Mouse (Mus musculus): ENCODE data around the gene Slc38a3.

Gene Slc38a3

GRCm38 (mm10) chr9:107665308-107665707 lies 4.0 kb downstream of the Slc38a3 start:
- no peak for DNase-seq (ENCODE audit: low spot score)

DNA sequence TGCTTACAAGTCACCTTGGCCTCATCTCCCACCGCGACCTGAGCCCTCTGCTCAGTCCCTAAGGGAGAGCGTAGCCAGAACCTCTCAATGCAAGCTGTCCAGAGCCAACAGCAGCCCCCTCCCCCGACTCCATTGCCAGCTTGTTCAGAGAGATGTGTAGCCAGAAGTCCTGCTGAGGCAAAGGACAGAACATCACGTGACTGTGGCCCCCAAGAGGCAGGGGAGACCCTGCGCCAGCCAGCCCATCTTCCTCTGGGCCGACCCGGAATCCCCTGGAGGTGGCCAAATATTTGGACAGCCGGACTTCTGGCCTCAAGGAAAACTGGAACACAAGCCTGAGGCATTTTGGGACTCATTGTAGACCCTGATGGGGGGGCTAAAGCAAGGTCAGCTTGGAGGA lies 5.8 kb downstream of the Slc38a3 start:
- DNase-seq (ENCODE audit: low spot score): no peak

GRCm38 (mm10) chr9:107662342-107662741 lies 7.0 kb downstream of the Slc38a3 start:
- DNase-seq (ENCODE audit: low spot score): no peak

- no peak for DNase-seq (ENCODE audit: low spot score)
Observed at GRCm38 (mm10) chr9:107660777-107661176, 8.6 kb downstream of the Slc38a3 start.

DNA sequence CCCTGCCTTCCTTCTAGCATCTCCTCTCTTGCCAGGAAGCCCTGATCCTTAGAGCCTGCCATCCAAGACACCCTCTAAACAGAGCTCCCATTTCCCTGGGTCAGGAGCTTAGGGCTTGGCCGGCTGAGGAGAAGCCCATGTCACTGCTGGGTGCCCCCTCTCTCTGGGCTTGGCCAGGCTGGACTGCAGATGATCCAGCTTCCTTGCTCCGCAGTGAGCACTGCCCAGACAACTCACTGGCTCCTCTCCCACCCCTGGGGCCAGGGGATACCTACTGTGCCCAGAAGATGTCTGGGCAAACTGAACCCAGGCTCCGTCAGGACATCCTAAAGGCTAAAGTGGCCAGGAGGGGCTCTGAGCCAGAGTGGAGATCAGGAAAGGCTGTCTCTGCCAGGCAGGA lies 9.4 kb downstream of the Slc38a3 start:
- no peak for DNase-seq (ENCODE audit: low spot score)

DNA sequence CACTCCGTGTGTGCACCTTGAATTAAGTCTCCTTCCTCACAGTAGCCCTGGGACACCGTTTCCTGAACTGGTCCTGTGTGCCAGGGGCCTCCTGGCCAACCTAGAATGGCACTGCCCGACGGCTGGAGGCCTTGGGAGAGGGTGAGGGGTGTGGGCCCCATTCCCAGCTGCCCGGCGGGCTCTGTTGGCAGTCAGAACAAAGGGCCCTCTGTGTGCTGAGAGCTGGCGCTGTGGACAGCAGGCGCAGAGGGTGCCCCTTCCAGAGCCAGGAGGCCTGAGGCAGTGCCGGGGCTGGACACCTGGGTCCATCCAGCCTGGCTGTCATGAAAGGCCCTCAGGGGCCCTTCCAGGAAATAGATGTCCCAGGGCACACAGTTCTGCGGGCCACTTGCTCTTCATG lies 9.8 kb downstream of the Slc38a3 start:
- DNase-seq (ENCODE audit: low spot score): no peak

- DNase-seq (ENCODE audit: low spot score): no peak
Observed at GRCm38 (mm10) chr9:107658096-107658495, 11.2 kb downstream of the Slc38a3 start.

DNA sequence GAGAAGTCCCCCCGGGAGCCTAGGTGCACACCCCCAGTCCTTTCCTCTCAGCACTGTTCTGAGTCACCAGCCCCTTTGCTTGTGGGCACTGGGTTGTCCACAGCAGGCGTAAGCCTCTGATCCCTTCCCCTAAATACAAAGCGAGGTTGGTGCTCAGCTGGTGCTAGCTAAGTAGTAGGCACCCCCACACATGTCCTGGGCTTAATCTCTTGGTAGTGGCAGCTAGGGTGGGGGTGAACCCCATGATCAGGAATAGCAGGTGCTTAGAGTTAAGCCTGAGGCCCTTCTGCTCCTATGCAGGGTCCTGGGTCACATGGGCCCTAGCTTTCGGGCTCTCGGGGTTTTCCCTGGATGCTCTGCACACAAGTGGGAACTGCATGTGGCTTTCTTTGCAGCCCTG lies 12.2 kb downstream of the Slc38a3 start:
- no peak for DNase-seq (ENCODE audit: low spot score)

GRCm38 (mm10) chr9:107654585-107654984 lies 14.7 kb downstream of the Slc38a3 start:
- no peak for DNase-seq (ENCODE audit: low spot score)

GRCm38 (mm10) chr9:107653474-107653873 lies 15.9 kb downstream of the Slc38a3 start:
- DNase-seq (ENCODE audit: low spot score): no peak

DNA sequence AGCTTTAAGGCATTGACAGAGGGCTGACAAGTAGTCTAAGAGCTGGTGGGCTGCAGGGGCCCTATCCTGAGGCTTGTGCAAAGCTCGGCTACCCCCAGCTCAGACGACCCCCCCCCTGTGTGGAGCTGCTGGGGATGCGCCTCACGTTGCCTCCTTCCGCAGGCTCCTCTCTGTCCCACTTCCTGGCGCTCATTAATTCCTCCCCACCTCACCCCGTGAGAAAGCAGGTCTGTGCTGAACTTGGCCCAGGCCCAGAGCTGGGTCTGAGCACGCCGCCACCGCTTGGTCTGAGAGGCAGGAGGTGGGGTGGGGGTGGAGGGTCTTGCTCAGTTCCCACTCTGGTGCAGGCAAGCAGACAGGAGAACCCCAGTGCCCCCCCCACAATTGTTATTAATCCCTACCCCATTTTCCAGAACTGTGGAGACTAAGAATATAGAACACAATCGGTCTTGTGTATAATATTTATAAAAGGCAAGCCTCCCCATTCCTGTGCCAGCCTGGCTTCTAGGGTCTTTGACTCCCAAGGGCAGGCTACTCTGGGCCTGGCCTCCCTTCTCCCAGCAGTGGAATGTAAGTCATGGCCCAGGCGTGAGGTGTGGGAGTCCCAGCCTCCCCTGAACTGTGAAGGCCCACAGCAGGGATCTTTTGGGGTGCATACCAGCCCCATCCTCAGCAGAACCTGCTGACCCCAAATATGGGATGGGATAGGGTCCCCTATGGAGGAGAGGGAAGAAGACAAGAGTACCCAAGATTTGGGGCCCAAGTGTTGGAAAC lies 18.4 kb downstream of the Slc38a3 start:
- no peak for DNase-seq (ENCODE audit: low spot score)

DNA sequence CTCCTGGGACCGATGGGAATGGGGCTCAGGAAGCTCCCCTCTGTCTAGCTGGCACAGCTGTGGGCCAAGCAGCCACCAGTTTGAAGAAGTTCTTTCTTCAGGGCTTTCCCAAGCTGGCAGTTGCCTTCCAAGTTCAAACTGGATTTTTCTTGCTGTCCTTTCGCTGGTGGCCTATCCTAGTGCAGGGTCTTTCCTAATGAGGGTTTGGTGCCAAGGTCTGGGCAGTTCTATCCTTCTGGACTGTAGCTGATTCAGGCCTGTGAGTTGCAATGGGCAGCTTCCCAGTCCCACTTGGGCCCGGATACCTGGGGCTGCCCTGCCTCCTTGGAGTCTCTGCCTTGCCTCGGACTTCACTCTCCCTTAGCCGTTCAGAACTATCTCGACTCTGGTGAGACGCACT lies 19.1 kb downstream of the Slc38a3 start:
- DNase-seq (ENCODE audit: low spot score): no peak

DNA sequence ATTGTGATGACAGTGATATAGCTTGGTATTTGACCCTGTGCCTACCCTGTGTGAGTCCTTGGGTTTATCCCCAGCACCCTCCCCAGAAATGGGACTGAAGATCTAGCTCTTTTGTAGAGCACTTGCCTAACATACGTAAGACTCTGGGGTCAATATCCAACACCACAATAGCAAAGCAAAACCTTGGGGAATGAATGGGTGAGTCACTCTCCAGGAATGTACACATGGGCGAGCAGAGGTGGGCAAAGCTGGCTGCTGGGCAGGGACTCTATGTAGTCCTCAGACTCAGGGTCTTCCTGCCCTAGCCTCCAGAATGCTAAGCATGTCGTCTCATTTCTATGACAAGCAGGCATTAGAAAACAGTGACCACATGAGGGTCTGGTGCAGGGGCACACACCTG lies 20.6 kb downstream of the Slc38a3 start:
- no peak for DNase-seq (ENCODE audit: low spot score)

GRCm38 (mm10) chr9:107646975-107647374 lies 22.4 kb downstream of the Slc38a3 start:
- DNase-seq (ENCODE audit: low spot score): no peak

DNA sequence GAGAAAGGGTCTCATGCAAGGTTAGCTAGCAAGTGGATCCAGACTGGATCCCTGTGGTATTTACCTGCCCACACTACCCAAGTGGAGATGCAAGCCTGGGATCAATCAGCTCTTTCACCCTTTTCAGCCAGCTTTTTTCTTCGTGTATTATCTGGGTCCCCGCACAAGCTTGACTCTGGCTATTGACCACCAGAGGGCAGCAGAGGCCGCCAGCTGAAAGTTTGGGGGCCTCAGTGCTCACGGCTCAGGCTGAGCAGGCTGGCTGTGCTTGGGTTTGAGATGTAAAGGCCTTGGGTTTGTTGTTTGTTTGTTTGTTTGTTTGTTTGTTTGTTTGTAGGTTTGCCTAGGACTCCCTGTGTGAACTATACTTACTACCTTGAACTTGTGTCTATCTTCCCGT lies 23.8 kb downstream of the Slc38a3 start:
- peak; percentile 76 for DNase-seq (ENCODE audit: low spot score)

DNA sequence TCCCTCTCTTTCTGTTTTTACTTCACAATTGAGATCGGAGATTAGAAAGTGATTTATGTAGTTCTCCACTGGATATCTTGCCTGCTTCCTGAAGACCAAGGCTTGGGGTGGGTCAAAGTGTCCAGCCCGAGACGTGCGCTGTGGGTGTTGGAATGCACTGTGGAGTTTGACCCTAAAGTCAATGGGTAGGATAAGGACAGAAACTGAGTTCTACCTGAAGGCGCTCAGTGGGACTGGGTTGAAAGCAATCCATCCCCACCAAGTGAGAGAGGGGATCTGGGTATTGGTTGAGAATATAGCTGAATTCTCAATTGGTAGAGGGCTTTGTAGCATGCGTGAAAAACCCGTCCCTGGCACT lies 24.2 kb downstream of the Slc38a3 start:
- DNase-seq (ENCODE audit: low spot score): no peak

- DNase-seq (ENCODE audit: low spot score): peak; percentile 91
Observed at GRCm38 (mm10) chr9:107644495-107645152, 24.7 kb downstream of the Slc38a3 start.

DNA sequence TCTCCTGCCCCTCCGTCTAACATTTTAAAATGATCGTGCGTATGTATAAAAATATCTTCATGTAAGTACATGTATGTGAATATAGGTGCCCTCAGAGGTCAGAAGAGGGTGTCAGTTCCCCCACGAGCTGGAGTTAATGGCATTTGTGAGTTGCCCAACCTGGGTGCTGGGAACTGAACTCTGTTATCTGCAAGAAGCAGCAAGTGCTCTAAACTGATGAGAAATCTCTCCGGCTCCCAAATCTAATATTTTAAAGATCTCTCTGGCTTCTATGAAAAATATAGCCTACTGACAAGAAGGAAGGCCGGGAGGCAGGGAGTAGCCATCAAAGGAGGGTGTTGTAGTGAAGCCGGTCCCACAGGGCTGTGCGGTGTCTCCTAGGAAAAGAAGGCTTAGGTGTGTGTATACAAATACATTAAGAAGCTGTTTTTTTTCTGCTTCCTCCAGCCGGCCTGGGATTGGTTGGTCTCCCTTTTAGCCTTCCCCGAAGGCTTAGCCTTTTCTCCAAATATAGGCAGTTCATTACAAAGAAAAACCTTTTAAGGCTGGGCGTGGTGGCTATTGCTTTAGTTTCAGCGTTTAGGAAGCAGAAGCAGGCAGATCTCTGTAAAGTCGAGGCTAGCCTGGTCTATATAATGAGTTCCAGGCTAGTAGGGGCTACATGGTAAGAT lies 25.7 kb downstream of the Slc38a3 start:
- DNase-seq (ENCODE audit: low spot score): no peak

DNA sequence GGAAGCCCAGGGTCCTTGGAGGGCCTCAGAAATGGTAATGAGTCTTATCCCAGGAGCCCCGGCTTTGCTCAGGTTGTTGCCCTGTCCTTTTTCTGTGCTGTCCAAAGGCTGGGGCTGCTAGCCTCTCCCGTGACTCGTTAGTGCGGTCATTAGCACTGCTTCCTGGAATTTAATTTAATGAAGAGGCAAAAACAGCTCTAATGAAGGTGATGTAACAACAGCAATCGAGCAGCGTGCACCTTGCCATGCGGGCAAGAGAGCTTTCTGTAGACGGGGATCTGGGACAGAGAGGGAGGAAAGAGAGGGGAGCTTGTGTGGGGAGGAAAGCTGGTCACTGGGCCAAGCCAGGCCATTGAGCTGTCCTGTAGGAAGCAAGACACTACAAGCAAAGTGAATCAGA lies 27.7 kb downstream of the Slc38a3 start:
- no peak for DNase-seq (ENCODE audit: low spot score)

GRCm38 (mm10) chr9:107640257-107640772 lies 29.0 kb downstream of the Slc38a3 start:
- DNase-seq (ENCODE audit: low spot score): no peak

GRCm38 (mm10) chr9:107637070-107637469 lies 32.3 kb downstream of the Slc38a3 start:
- no peak for DNase-seq (ENCODE audit: low spot score)

DNA sequence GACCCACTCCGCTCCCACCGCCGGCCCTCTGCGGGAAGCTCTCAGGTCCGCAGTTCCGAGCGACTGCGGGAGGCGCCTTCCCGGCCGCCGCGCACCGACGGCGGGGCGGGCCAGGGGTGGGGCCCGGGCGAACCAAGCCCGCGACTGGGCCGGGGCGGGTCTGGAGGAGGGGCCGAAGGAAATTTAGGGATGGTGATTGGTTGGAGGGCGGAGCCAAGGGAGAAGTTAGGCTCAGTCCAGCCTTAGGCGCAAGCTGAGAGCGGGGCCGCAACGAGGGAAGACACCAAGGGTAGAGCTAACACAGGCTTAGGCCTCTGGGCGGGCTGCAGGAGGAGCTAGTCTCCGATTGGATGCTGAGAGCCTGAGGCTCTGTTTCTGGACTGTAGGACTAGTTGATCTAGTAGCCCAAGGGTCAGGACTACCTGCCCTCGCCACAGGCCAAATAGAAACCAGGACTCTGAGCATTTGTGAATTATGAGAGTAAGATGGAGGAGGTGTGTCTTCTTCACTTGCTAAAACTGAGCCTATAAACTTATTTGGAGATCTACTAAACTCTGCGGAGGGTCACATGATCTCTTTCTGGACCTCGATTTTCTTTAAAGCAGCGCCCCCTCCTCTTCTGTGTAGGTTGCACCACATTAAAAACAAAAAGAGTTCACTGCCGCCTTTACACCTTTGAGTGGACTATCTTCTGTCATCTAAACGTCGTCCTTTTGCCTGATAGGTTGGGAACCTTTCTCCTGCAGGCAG lies 33.9 kb downstream of the Slc38a3 start, which contains the start of gene Gnai2:
Gene Gnai2 (minus strand): TSS at position 89 of the 750 bp plus-strand sequence.
- peak; percentile 99 for DNase-seq (ENCODE audit: low spot score)
